Mouse (Mus musculus) heart, embryonic 11.5 days (tissue): Measurements from ENCODE around the gene Caskin1. TPM values are rescaled to one million over a fixed set of nuclear protein-coding genes. Genes with fewer than 3 reads are reported as not detected.
A peak's percentile ranks its signal among the peaks of the same experiment; 100 is the strongest.

Source experiments
- ATAC-seq: fragments of 200-750 bp; cut with Nextera tagmentation; replicated peaks from 2 replicates; pipeline ENCODE4 v1.8.0; 2017; ENCODE audit warnings: moderate library complexity; ENCODE audit not compliant: insufficient number of reproducible peaks, low FRiP score, low TSS enrichment
- H3K27ac ChIP-seq: fragments of 300-500 bp; sonication (generic); 2 replicates; pipeline ENCODE4 v1.5.1; 2014; ENCODE audit warnings: mild to moderate bottlenecking, low read depth, low read length
- H3K27me3 ChIP-seq: fragments of 300-500 bp; sonication (generic); 2 replicates; pipeline ENCODE4 v1.6.1; 2014; ENCODE audit warnings: mild to moderate bottlenecking, low read length, mixed read lengths; ENCODE audit not compliant: control insufficient read depth, insufficient read depth
- H3K36me3 ChIP-seq: fragments of 300-500 bp; sonication (generic); 2 replicates; pipeline ENCODE4 v1.6.1; 2014; ENCODE audit warnings: mild to moderate bottlenecking, low read length, moderate library complexity, mixed read lengths; ENCODE audit not compliant: control insufficient read depth, insufficient read depth
- H3K4me1 ChIP-seq: fragments of 300-500 bp; sonication (generic); 2 replicates; pipeline ENCODE4 v1.6.1; 2014; ENCODE audit warnings: low read length; ENCODE audit not compliant: control insufficient read depth, insufficient read depth
- H3K4me2 ChIP-seq: fragments of 300-500 bp; sonication (generic); 2 replicates; pipeline ENCODE4 v1.6.1; 2014; ENCODE audit warnings: mild to moderate bottlenecking, moderate library complexity
- H3K4me3 ChIP-seq: fragments of 300-500 bp; sonication (generic); 2 replicates; pipeline ENCODE4 v1.5.1; 2014; ENCODE audit warnings: low read depth, low read length
- H3K9ac ChIP-seq: fragments of 300-500 bp; sonication (generic); 2 replicates; pipeline ENCODE4 v1.6.1; 2014; ENCODE audit warnings: mild to moderate bottlenecking, low read depth, low read length, moderate library complexity
- H3K9me3 ChIP-seq: fragments of 300-500 bp; sonication (generic); replicated peaks from 2 replicates; pipeline ENCODE4 v1.6.1; 2016; ENCODE audit warnings: low read length; ENCODE audit not compliant: control insufficient read depth
- WGBS: fragments of 180-500 bp; shearing (Covaris S2); extraction: QIAGEN DNeasy Blood & Tissue Kit; methylation state at CpG from one replicate; pipeline ENCODE4 v1.1.7; 2014; ENCODE audit not compliant: insufficient replicate concordance; 5-methylcytosine and 5-hydroxymethylcytosine counted together
- polyA plus RNA-seq: library from polyadenylated mRNA; unstranded; fragments of >200 nt; fragmentation: Nextera tagmentation; extraction: Ambion mirVana; gene quantifications from 2 replicates; pipeline ENCODE4 v1.2.1, GENCODE M21; 2014

Gene Caskin1
- polyA plus RNA-seq, 1 experiment from 2014 or later, result 0.40 TPM

GRCm38 (mm10) chr17:24540375-24540774, 52.0 kb downstream of the Caskin1 start:
- H3K4me3 ChIP-seq, result no peak overlapping the region
- peaks cover 6% of the 10 kb centered on the region; the same call in 1 of the 2 replicates for H3K27me3 ChIP-seq
- no peak for ATAC-seq
- 10% methylated on average over 3 of the region's 3 CpGs for WGBS
- H3K27ac ChIP-seq, result no peak overlapping the region
- H3K4me2 ChIP-seq, result no peak overlapping the region
- H3K36me3 ChIP-seq, result no peaks in the 10 kb centered on the region
- H3K9ac ChIP-seq, result no peak overlapping the region
- H3K9me3 ChIP-seq, result no peaks in the 10 kb centered on the region
- H3K4me1 ChIP-seq, result no peaks in the 10 kb centered on the region

GRCm38 (mm10) chr17:24544613-24545012, 56.2 kb downstream of the Caskin1 start:
- Histone ChIP-seq H3K27me3 (peaks cover 6% of the 10 kb centered on the region; the same call in 1 of the 2 replicates), H3K4me3 (no peak overlapping the region), H3K4me2 (peak overlapping the region; percentile 31), H3K27ac (no peak overlapping the region), H3K4me1 (0 out of 2 replicates have a peak, but pooled peaks cover 2% of the 10 kb centered on the region), H3K36me3 (no peaks in the 10 kb centered on the region), H3K9ac (no peak overlapping the region), H3K9me3 (no peaks in the 10 kb centered on the region)
- ATAC-seq, result no peak
- WGBS, result 14% methylated on average over 12 of the region's 12 CpGs

GRCm38 (mm10) chr17:24545247-24545646, 56.8 kb downstream of the Caskin1 start:
- ATAC-seq, result no peak
- H3K9me3 ChIP-seq, result no peaks in the 10 kb centered on the region
- 84% methylated on average over 2 of the region's 2 CpGs for WGBS
- no peaks in the 10 kb centered on the region for H3K36me3 ChIP-seq
- H3K27me3 ChIP-seq, result peaks cover 6% of the 10 kb centered on the region; the same call in 1 of the 2 replicates
- H3K4me3 ChIP-seq, result no peak overlapping the region
- H3K4me1 ChIP-seq, result 0 out of 2 replicates have a peak, but pooled peaks cover 2% of the 10 kb centered on the region
- H3K27ac ChIP-seq, result no peak overlapping the region
- H3K9ac ChIP-seq, result no peak overlapping the region
- H3K4me2 ChIP-seq, result no peak overlapping the region

GRCm38 (mm10) chr17:24546234-24546633, 57.8 kb downstream of the Caskin1 start:
- no peak overlapping the region for H3K4me3 ChIP-seq
- no peak overlapping the region for H3K27ac ChIP-seq
- H3K9ac ChIP-seq, result no peak overlapping the region
- H3K4me1 ChIP-seq, result peaks cover 10% of the 10 kb centered on the region
- H3K9me3 ChIP-seq, result no peaks in the 10 kb centered on the region
- H3K27me3 ChIP-seq, result peaks cover 6% of the 10 kb centered on the region; the same call in 1 of the 2 replicates
- WGBS, result 77% methylated on average over 3 of the region's 3 CpGs
- no peak for ATAC-seq
- no peaks in the 10 kb centered on the region for H3K36me3 ChIP-seq
- H3K4me2 ChIP-seq, result no peak overlapping the region

GRCm38 (mm10) chr17:24548435-24548834, 60.0 kb downstream of the Caskin1 start:
- Histone ChIP-seq H3K27ac (no peak overlapping the region), H3K9ac (no peak overlapping the region; the same call in 1 of the 2 replicates)
- 37% methylated on average over 9 of the region's 9 CpGs for WGBS

GRCm38 (mm10) chr17:24548921-24549617, 60.7 kb downstream of the Caskin1 start:
- Histone ChIP-seq H3K27ac (peak overlapping the region; percentile 41; the same call in 1 of the 2 replicates), H3K4me3 (peak overlapping the region; percentile 69), H3K27me3 (peaks cover 6% of the 10 kb centered on the region; the same call in 1 of the 2 replicates), H3K36me3 (no peaks in the 10 kb centered on the region), H3K9ac (peak overlapping the region; percentile 72), H3K4me1 (peaks cover 13% of the 10 kb centered on the region), H3K4me2 (peak overlapping the region; percentile 98), H3K9me3 (no peaks in the 10 kb centered on the region)
- ATAC-seq, result peak; percentile 1
- 3% methylated on average over 23 of the region's 23 CpGs for WGBS

More at GRCm38 (mm10) chr17:24548435-24548834, 60.0 kb downstream of the Caskin1 start:
- no peak for ATAC-seq
- no peaks in the 10 kb centered on the region for H3K36me3 ChIP-seq
- no peaks in the 10 kb centered on the region for H3K9me3 ChIP-seq
- H3K27me3 ChIP-seq, result peaks cover 6% of the 10 kb centered on the region; the same call in 1 of the 2 replicates
- peak overlapping the region; percentile 98 for H3K4me2 ChIP-seq
- H3K4me3 ChIP-seq, result peak overlapping the region; percentile 69
- H3K4me1 ChIP-seq, result peaks cover 13% of the 10 kb centered on the region

- H3K27ac ChIP-seq, result peak within 1 kb of the TSS; percentile 92
- ATAC-seq, result peak; percentile 97
- peak within 1 kb of the TSS; percentile 69 for H3K4me3 ChIP-seq
- peaks cover under 1% of the 10 kb centered on the region; the same call in 1 of the 2 replicates for H3K27me3 ChIP-seq
- H3K4me2 ChIP-seq, result peak within 1 kb of the TSS; percentile 98
- no peaks in the 10 kb centered on the region for H3K36me3 ChIP-seq
- peak within 1 kb of the TSS; percentile 81 for H3K9ac ChIP-seq
- H3K9me3 ChIP-seq, result no peaks in the 10 kb centered on the region
- H3K4me1 ChIP-seq, result peaks cover 13% of the 10 kb centered on the region
- WGBS, result under 1% methylated on average over 65 of the region's 72 CpGs
Observed at GRCm38 (mm10) chr17:24549618-24550415, 61.4 kb downstream of the Caskin1 start, which contains the start of gene Pkd1. Gene Pkd1, plus strand, starts transcription at chr17:24549834.

GRCm38 (mm10) chr17:24550416-24551049, 62.1 kb downstream of the Caskin1 start:
- peak overlapping the region; percentile 92 for H3K27ac ChIP-seq
- peak overlapping the region; percentile 98 for H3K4me2 ChIP-seq
- H3K9ac ChIP-seq, result peak overlapping the region; percentile 81
- H3K9me3 ChIP-seq, result no peaks in the 10 kb centered on the region
- WGBS, result under 1% methylated on average over 44 of the region's 44 CpGs
- no peaks in the 10 kb centered on the region for H3K36me3 ChIP-seq
- peak; percentile 81 for ATAC-seq
- H3K27me3 ChIP-seq, result no peaks in the 10 kb centered on the region
- peak overlapping the region; percentile 69 for H3K4me3 ChIP-seq
- peaks cover 13% of the 10 kb centered on the region for H3K4me1 ChIP-seq
